Mouse (Mus musculus): Measurements from ENCODE around the gene Eif2s3x.

GRCm38 (mm10) chrX:94212597-94213321, at the start of gene Eif2s3x:
- peak; percentile 80 for TF ChIP-seq CTCF (IDR thresholded peaks at IDR 0.05; ENCODE audit: low read depth)
- peak; percentile 72 for TF ChIP-seq EP300 (optimal IDR thresholded peaks at IDR 0.05)

Data from stomach, postnatal 0 days (tissue).